ENCODE assay signal across 9 mouse cellular contexts in the genomic region with DNA sequence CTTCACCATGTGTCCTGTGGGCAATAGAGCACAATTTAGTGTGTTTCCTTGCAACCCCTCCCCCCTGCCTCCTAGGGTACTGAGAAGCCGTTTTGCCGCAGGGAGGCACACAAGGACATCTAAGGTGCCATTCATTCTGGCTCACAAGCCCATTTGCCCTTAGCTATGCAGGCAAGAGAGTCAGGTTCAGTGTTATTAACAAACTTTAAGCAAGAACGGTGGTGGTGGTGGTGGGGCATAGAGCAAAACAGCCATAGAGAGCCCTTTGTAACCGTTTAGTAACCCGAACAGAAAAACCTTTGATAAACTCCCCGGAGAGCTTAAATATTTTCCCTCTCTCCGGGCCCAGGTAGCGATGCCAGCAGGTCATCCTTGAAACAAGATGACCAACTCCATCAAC. TPM values are rescaled to one million over a fixed set of nuclear protein-coding genes. Genes with fewer than 3 reads are reported as not detected.
A peak's percentile ranks its signal among the peaks of the same experiment; 100 is the strongest.
DNase-seq lines count a peak whose midpoint lies in the region; ATAC-seq lines count a peak whose summit lies in the region.
"Had no signal": no experiment of that assay in that cellular context is flagged by ENCODE, and none has a peak within 500 bp of the region (broad histone marks: within the 10 kb centered on the region; RNA-seq: fewer than 3 reads in every experiment).

No protein-coding gene starts in this region.

- no peak for DNase-seq in heart, postnatal 36 days
- no peak for DNase-seq in midbrain, embryonic 11.5 days (ENCODE audit: low spot score, missing footprints)
- DNase-seq in midbrain, embryonic 10.5 days (ENCODE audit: low spot score): no peak
- no peak for DNase-seq in spleen, postnatal 14 days (ENCODE audit: low spot score in 2 of 2)
- DNase-seq in right cerebral cortex, postnatal 36 days (ENCODE audit: low spot score in 2 of 2): no peak

- intact Hi-C loops in heart, postnatal 36 days (cut with DNase I): loop anchor here (5.0 kb wide), 3 partner anchors 84 to 274 kb away; no protein-coding TSS in a partner anchor

- no peaks in the 10 kb centered on the region; the same call in 1 of the 2 replicates for H3K9me3 ChIP-seq in heart, embryonic 12.5 days (replicated peaks)
- no peaks in the 10 kb centered on the region for H3K9me3 ChIP-seq in midbrain, embryonic 11.5 days (ENCODE audit: control insufficient read depth, low read length)
- no peaks in the 10 kb centered on the region for H3K9me3 ChIP-seq in midbrain, embryonic 10.5 days (replicated peaks)
- no peaks in the 10 kb centered on the region for H3K9me3 ChIP-seq in limb, embryonic 12.5 days
- H3K9me3 ChIP-seq in stomach, embryonic 16.5 days (replicated peaks; ENCODE audit: control insufficient read depth, low read length): no peaks in the 10 kb centered on the region
- H3K9me3 ChIP-seq: liver, embryonic 13.5 days had no signal

- no peak overlapping the region for H3K27ac ChIP-seq in heart, embryonic 12.5 days (ENCODE audit: poor library complexity, severe bottlenecking)
- H3K27ac ChIP-seq in midbrain, embryonic 11.5 days (ENCODE audit: low read depth, low read length): no peak overlapping the region
- H3K27ac ChIP-seq in midbrain, embryonic 10.5 days (replicated peaks): no peak overlapping the region
- H3K27ac ChIP-seq in limb, embryonic 12.5 days: peak overlapping the region; percentile 77
- H3K27ac ChIP-seq in stomach, embryonic 16.5 days (ENCODE audit: low read length): no peak overlapping the region
- H3K27ac ChIP-seq: liver, embryonic 13.5 days had no signal

- peak overlapping the region; percentile 37 for H3K4me2 ChIP-seq in heart, embryonic 12.5 days
- peak overlapping the region; percentile 19; the same call in 1 of the 2 replicates for H3K4me2 ChIP-seq in midbrain, embryonic 11.5 days
- H3K4me2 ChIP-seq in limb, embryonic 12.5 days: peak overlapping the region; percentile 38
- peak overlapping the region; percentile 11 for H3K4me2 ChIP-seq in stomach, embryonic 16.5 days (ENCODE audit: low read depth, low read length)
- H3K4me2 ChIP-seq: liver, embryonic 13.5 days had no signal

- H3K4me1 ChIP-seq in heart, embryonic 12.5 days (replicated peaks): peaks cover 6% of the 10 kb centered on the region
- H3K4me1 ChIP-seq in midbrain, embryonic 11.5 days (ENCODE audit: control insufficient read depth, insufficient read depth, low read length): no peaks in the 10 kb centered on the region
- H3K4me1 ChIP-seq in midbrain, embryonic 10.5 days: 0 out of 2 replicates have a peak, but pooled peaks cover 5% of the 10 kb centered on the region
- H3K4me1 ChIP-seq in limb, embryonic 12.5 days (replicated peaks): peaks cover 14% of the 10 kb centered on the region
- no peaks in the 10 kb centered on the region for H3K4me1 ChIP-seq in stomach, embryonic 16.5 days (ENCODE audit: control insufficient read depth, insufficient read depth, low read length)
- H3K4me1 ChIP-seq: liver, embryonic 13.5 days had no signal

- no peak for ATAC-seq in heart, embryonic 12.5 days (ENCODE audit: insufficient number of reproducible peaks, low FRiP score)
- no peak for ATAC-seq in midbrain, embryonic 11.5 days (ENCODE audit: low FRiP score)
- ATAC-seq in limb, embryonic 12.5 days (ENCODE audit: insufficient number of reproducible peaks, insufficient read depth, low FRiP score, low TSS enrichment, low read depth): peak; percentile 70
- no peak for ATAC-seq in stomach, embryonic 16.5 days (ENCODE audit: insufficient read depth, low FRiP score)

- no peak overlapping the region for H3K9ac ChIP-seq in heart, embryonic 12.5 days
- H3K9ac ChIP-seq in midbrain, embryonic 11.5 days (ENCODE audit: low read length): no peak overlapping the region
- H3K9ac ChIP-seq in limb, embryonic 12.5 days (replicated peaks): no peak overlapping the region
- no peak overlapping the region for H3K9ac ChIP-seq in stomach, embryonic 16.5 days (ENCODE audit: low read length)
- H3K9ac ChIP-seq: liver, embryonic 13.5 days had no signal

- 29% methylated on average over 8 of the region's 8 CpGs for WGBS in heart, embryonic 12.5 days
- WGBS in midbrain, embryonic 11.5 days: 50% methylated on average over 8 of the region's 8 CpGs
- 52% methylated on average over 8 of the region's 8 CpGs for WGBS in midbrain, embryonic 10.5 days
- WGBS in limb, embryonic 12.5 days: 28% methylated on average over 8 of the region's 8 CpGs
- WGBS in stomach, embryonic 16.5 days: 33% methylated on average over 8 of the region's 8 CpGs

- H3K4me3 ChIP-seq in heart, embryonic 12.5 days: no peak overlapping the region
- no peak overlapping the region for H3K4me3 ChIP-seq in midbrain, embryonic 11.5 days (ENCODE audit: low read depth, low read length)
- H3K4me3 ChIP-seq in midbrain, embryonic 10.5 days: no peak overlapping the region
- H3K4me3 ChIP-seq in limb, embryonic 12.5 days (replicated peaks): no peak overlapping the region
- no peak overlapping the region for H3K4me3 ChIP-seq in stomach, embryonic 16.5 days (replicated peaks; ENCODE audit: low read length)
- H3K4me3 ChIP-seq: liver, embryonic 13.5 days had no signal

- no peaks in the 10 kb centered on the region for H3K36me3 ChIP-seq in heart, embryonic 12.5 days
- H3K36me3 ChIP-seq in midbrain, embryonic 11.5 days (ENCODE audit: control insufficient read depth, insufficient read depth, low read length): no peaks in the 10 kb centered on the region
- no peaks in the 10 kb centered on the region for H3K36me3 ChIP-seq in midbrain, embryonic 10.5 days
- H3K36me3 ChIP-seq in limb, embryonic 12.5 days: no peaks in the 10 kb centered on the region
- H3K36me3 ChIP-seq in stomach, embryonic 16.5 days (ENCODE audit: control insufficient read depth, insufficient read depth, low read length): no peaks in the 10 kb centered on the region
- H3K36me3 ChIP-seq: liver, embryonic 13.5 days had no signal

- peaks cover 13% of the 10 kb centered on the region; the same call in 1 of the 2 replicates for H3K27me3 ChIP-seq in heart, embryonic 12.5 days (replicated peaks)
- H3K27me3 ChIP-seq in midbrain, embryonic 11.5 days (ENCODE audit: control insufficient read depth, insufficient read depth, low read length): no peaks in the 10 kb centered on the region
- no peaks in the 10 kb centered on the region for H3K27me3 ChIP-seq in midbrain, embryonic 10.5 days (ENCODE audit: low read depth, poor library complexity, severe bottlenecking)
- H3K27me3 ChIP-seq in limb, embryonic 12.5 days: peaks cover 4% of the 10 kb centered on the region; the same call in 1 of the 2 replicates
- no peaks in the 10 kb centered on the region for H3K27me3 ChIP-seq in stomach, embryonic 16.5 days (ENCODE audit: control insufficient read depth, insufficient read depth, low read length)
- H3K27me3 ChIP-seq: liver, embryonic 13.5 days had no signal

RNA-seq across cellular contexts. Expression of gene Cdkn2aip, which starts 29.3 kb away (rescaled TPM):
- polyA plus RNA-seq in heart, embryonic 12.5 days (2016; fragmentation: Nextera tagmentation; extraction: Ambion mirVana): 19.5 and 21.1 TPM in 2 replicates
- 1 to 10 TPM; 9.8 TPM for total RNA-seq in heart, postnatal 36 days (2021)
- 48.1 and 52.6 TPM in 2 replicates for polyA plus RNA-seq in midbrain, embryonic 11.5 days (2014; fragmentation: Nextera tagmentation; extraction: Ambion mirVana)
- 38.5 and 44.3 TPM in 2 replicates for polyA plus RNA-seq in midbrain, embryonic 10.5 days (2016; fragmentation: Nextera tagmentation; extraction: Ambion mirVana)
- polyA plus RNA-seq in limb, embryonic 12.5 days (2016; fragmentation: Nextera tagmentation; extraction: Ambion mirVana): 32.4 and 34.6 TPM in 2 replicates
- polyA plus RNA-seq in stomach, embryonic 16.5 days (2015; fragmentation: Nextera tagmentation; extraction: Ambion mirVana): 18.6 and 18.8 TPM in 2 replicates
